Comparison of ENCODE assay signal across 17 mouse cellular contexts in genomic region chr19:31975882-31976281, GRCm38 (mm10).
DNase-seq lines count a peak whose midpoint lies in the region; ATAC-seq lines count a peak whose summit lies in the region.
"Had no signal": no experiment of that assay in that cellular context is flagged by ENCODE, and none has a peak within 500 bp of the region (broad histone marks: within the 10 kb centered on the region; RNA-seq: fewer than 3 reads in every experiment).

No protein-coding gene starts in this region.

- ATAC-seq in hindbrain, embryonic 11.5 days (ENCODE audit: low FRiP score): no peak
- peak; percentile 66 for ATAC-seq in granulocyte monocyte progenitor cell, adult 5-6 weeks (replicated peaks; ENCODE audit: poor library complexity, severe bottlenecking)
- ATAC-seq in liver, embryonic 12.5 days: no peak
- ATAC-seq: hindbrain, embryonic 16.5 days had no signal

- H3K4me2 ChIP-seq in hindbrain, embryonic 11.5 days (replicated peaks; ENCODE audit: low read depth, low read length): no peak overlapping the region
- H3K4me2 ChIP-seq in liver, embryonic 12.5 days: no peak overlapping the region
- H3K4me2 ChIP-seq: midbrain, embryonic 11.5 days; neural tube, embryonic 13.5 days had no signal

- no peak overlapping the region for H3K9ac ChIP-seq in hindbrain, embryonic 11.5 days (ENCODE audit: low read depth, low read length)
- no peak overlapping the region for H3K9ac ChIP-seq in liver, embryonic 12.5 days
- H3K9ac ChIP-seq: liver, embryonic 14.5 days; neural tube, embryonic 13.5 days had no signal

- no peak overlapping the region for H3K4me3 ChIP-seq in hindbrain, embryonic 11.5 days (ENCODE audit: low read depth, low read length)
- no peak overlapping the region for H3K4me3 ChIP-seq in hindbrain, embryonic 10.5 days
- H3K4me3 ChIP-seq in liver, embryonic 12.5 days: no peak overlapping the region
- H3K4me3 ChIP-seq: embryonic facial prominence, embryonic 10.5 days; forebrain, embryonic 10.5 days; heart, embryonic 10.5 days; left cerebral cortex, adult 2 months; neural tube, embryonic 13.5 days had no signal

- H3K4me1 ChIP-seq in hindbrain, embryonic 11.5 days (replicated peaks; ENCODE audit: control insufficient read depth, insufficient read depth, low read length): no peaks in the 10 kb centered on the region
- 0 out of 2 replicates have a peak, but pooled peaks cover 2% of the 10 kb centered on the region for H3K4me1 ChIP-seq in hindbrain, embryonic 10.5 days (replicated peaks)
- H3K4me1 ChIP-seq in liver, embryonic 12.5 days: no peaks in the 10 kb centered on the region
- H3K4me1 ChIP-seq: forebrain, embryonic 10.5 days; neural tube, embryonic 13.5 days had no signal

- H3K27me3 ChIP-seq in hindbrain, embryonic 11.5 days (ENCODE audit: control insufficient read depth, insufficient read depth, low read length): no peaks in the 10 kb centered on the region
- H3K27me3 ChIP-seq in hindbrain, embryonic 10.5 days (ENCODE audit: insufficient read depth, poor library complexity, severe bottlenecking): no peaks in the 10 kb centered on the region
- H3K27me3 ChIP-seq in liver, embryonic 12.5 days (replicated peaks): no peaks in the 10 kb centered on the region

- WGBS in hindbrain, embryonic 11.5 days: 77% methylated on average over 2 of the region's 2 CpGs
- 78% methylated on average over 2 of the region's 2 CpGs for WGBS in hindbrain, embryonic 10.5 days
- WGBS in liver, embryonic 12.5 days (ENCODE audit: insufficient replicate concordance): 40% methylated on average over 2 of the region's 2 CpGs

- intact Hi-C loops in left cerebral cortex, postnatal 10 days (cut with DNase I): loop anchor here (10.0 kb wide), 2 partner anchors 129 to 409 kb away; partner anchors contain the start of genes Asah2 and Sgms1

- H3K27ac ChIP-seq in hindbrain, embryonic 11.5 days (ENCODE audit: low read depth, low read length): no peak overlapping the region
- no peak overlapping the region for H3K27ac ChIP-seq in hindbrain, embryonic 10.5 days
- no peak overlapping the region for H3K27ac ChIP-seq in liver, embryonic 12.5 days
- H3K27ac ChIP-seq: embryonic facial prominence, embryonic 10.5 days; forebrain, embryonic 10.5 days; heart, embryonic 10.5 days; left cerebral cortex, adult 2 months; liver, embryonic 14.5 days; neural tube, embryonic 13.5 days had no signal

- H3K36me3 ChIP-seq in hindbrain, embryonic 11.5 days (ENCODE audit: control insufficient read depth, insufficient read depth, low read length): no peaks in the 10 kb centered on the region
- no peaks in the 10 kb centered on the region for H3K36me3 ChIP-seq in hindbrain, embryonic 10.5 days
- H3K36me3 ChIP-seq in liver, embryonic 12.5 days: no peaks in the 10 kb centered on the region
- H3K36me3 ChIP-seq: embryonic facial prominence, embryonic 10.5 days; forebrain, embryonic 10.5 days; heart, embryonic 10.5 days; neural tube, embryonic 13.5 days had no signal

- H3K9me3 ChIP-seq in hindbrain, embryonic 11.5 days (ENCODE audit: control insufficient read depth, low read length): no peaks in the 10 kb centered on the region
- no peaks in the 10 kb centered on the region for H3K9me3 ChIP-seq in hindbrain, embryonic 10.5 days
- H3K9me3 ChIP-seq in liver, embryonic 12.5 days (replicated peaks): no peaks in the 10 kb centered on the region
- H3K9me3 ChIP-seq: embryonic facial prominence, embryonic 10.5 days; forebrain, embryonic 10.5 days; heart, embryonic 10.5 days had no signal

- peak; percentile 17 for DNase-seq in hindbrain, embryonic 11.5 days (ENCODE audit: low spot score)
- no peak for DNase-seq in hindbrain, embryonic 10.5 days (ENCODE audit: low spot score)
- peak; percentile 8 to 17 for DNase-seq in B cell, adult 2 months
- DNase-seq in mesoderm, embryonic 11.5 days (ENCODE audit: low read depth, low spot score): peak; percentile 45
- no peak for DNase-seq in left cerebral cortex, postnatal 10 days (ENCODE audit: extremely low spot score in 1 of 2, low spot score in 2 of 2)
- no peak for DNase-seq in heart, adult 8-10 months (ENCODE audit: low spot score)
- DNase-seq: right cerebral cortex, postnatal 4 days had no signal

Comparison
In these comparisons a context has a peak if more than half of its experiments do, and no peak if none do; other contexts are left out.
1. DNase-seq: peak in hindbrain, embryonic 11.5 days (single experiment), B cell, adult 2 months (2 of 2) and mesoderm, embryonic 11.5 days (single experiment); none in hindbrain, embryonic 10.5 days (single experiment), left cerebral cortex, postnatal 10 days (0 of 2) and heart, adult 8-10 months (single experiment).